Mouse (Mus musculus): Measurements from ENCODE around the gene Unc13b. TPM values are rescaled to one million over a fixed set of nuclear protein-coding genes. Genes with fewer than 3 reads are reported as not detected.

The Unc13b gene
- polyA plus RNA-seq, 1 experiment: 5.0 TPM

DNA sequence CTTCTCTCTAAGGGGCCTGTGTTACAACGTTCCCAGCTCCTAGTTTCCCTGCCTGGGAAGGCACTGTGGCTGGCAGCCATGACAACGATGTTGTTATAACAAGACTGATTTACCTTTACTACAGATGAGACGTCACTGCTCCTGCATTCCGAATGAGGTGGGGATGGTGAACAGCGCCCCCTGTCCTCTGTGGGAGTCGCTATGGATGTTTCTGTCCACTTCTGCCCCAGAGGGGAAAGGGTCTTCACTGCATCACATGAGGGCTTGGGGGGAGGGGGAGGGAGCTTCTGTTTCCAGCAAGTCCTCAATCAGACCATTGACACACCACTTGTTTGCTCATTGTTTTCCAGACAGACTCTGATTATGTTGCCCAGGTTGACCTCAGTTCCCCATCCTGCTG lies 235.2 kb downstream of the Unc13b start:
- no peaks in the 10 kb centered on the region for H3K4me1 ChIP-seq (ENCODE audit: control insufficient read depth, insufficient read depth, low read length)
- no peak overlapping the region for H3K27ac ChIP-seq (ENCODE audit: insufficient read depth, low read depth, low read length)
- WGBS: 30% methylated on average over 6 of the region's 6 CpGs
- TF ChIP-seq CTCF (conservative IDR thresholded peaks at IDR 0.05; ENCODE audit: insufficient read depth, insufficient read length, low read depth, low read length) (peak; percentile 35), POLR2A (IDR thresholded peaks at IDR 0.05; ENCODE audit: low read depth, low read length) (no peak)
- H3K36me3 ChIP-seq (ENCODE audit: control insufficient read depth, insufficient read depth, low read length): no peaks in the 10 kb centered on the region
- H3K4me3 ChIP-seq (ENCODE audit: insufficient read depth, low read depth, low read length): no peak overlapping the region
- DNase-seq: no peak
- H3K27me3 ChIP-seq (replicated peaks; ENCODE audit: control insufficient read depth, insufficient read depth, low read length): no peaks in the 10 kb centered on the region

DNA sequence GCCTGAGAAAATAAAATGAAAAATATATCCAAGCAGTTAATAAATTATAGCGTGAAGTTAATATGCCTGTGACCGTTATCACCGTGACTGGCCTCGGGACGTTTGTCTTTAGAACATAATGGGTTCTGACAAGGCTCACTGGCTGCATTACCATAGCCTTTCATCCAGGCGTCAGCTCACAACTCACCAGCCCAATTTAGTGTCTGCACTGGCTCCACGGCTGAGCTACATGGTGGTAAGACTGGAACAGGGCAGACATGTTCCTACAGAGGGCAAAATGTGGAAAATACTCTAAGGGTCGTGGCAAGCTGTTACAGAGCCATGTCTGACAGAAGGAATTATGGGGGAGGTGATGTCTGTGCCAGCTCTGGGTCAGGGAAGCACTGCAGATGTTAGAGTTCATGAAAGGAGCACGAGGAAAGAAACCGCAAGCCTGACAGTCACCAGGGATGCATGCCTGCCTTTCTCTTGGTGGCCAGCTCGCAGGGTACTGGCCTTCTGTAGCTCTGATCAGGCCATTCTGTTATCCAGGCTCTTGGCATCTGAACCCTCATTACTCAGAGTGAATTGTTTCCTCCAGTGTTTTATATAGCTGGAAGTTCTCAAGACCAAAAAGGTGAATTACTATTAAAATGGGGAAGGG lies 251.1 kb downstream of the Unc13b start:
- Histone ChIP-seq H3K27me3 (replicated peaks; ENCODE audit: control insufficient read depth, insufficient read depth, low read length) (no peaks in the 10 kb centered on the region), H3K36me3 (ENCODE audit: control insufficient read depth, insufficient read depth, low read length) (no peaks in the 10 kb centered on the region), H3K4me1 (ENCODE audit: control insufficient read depth, insufficient read depth, low read length) (peaks cover 4% of the 10 kb centered on the region; the same call in 1 of the 2 replicates), H3K4me3 (ENCODE audit: insufficient read depth, low read depth, low read length) (no peak overlapping the region), H3K27ac (ENCODE audit: insufficient read depth, low read depth, low read length) (no peak overlapping the region)
- DNase-seq: peak; percentile 11
- 33% methylated on average over 11 of the region's 11 CpGs for WGBS
- TF ChIP-seq POLR2A (IDR thresholded peaks at IDR 0.05; ENCODE audit: low read depth, low read length) (no peak), CTCF (conservative IDR thresholded peaks at IDR 0.05; ENCODE audit: insufficient read depth, insufficient read length, low read depth, low read length) (no peak)

Other genes with a start within 250 kb of the Unc13b start
- gene Fam205a1, start 205.1 kb upstream of the Unc13b start, polyA plus RNA-seq (2012; rRNA removed): 0.05 TPM in 1 of 2 replicates, not detected in the other
- not detected in 2 replicates for gene Gm12394, start 202.2 kb upstream of the Unc13b start, polyA plus RNA-seq (2012; rRNA removed)
- gene Fam205c, start 184.7 kb upstream of the Unc13b start, polyA plus RNA-seq (2012; rRNA removed): not detected in 2 replicates
- 1.1 TPM in 2 replicates for gene Phf24, start 142.3 kb upstream of the Unc13b start, polyA plus RNA-seq (2012; rRNA removed)
- 6.5 and 8.1 TPM in 2 replicates for gene Dnajb5, start 109.1 kb upstream of the Unc13b start, polyA plus RNA-seq (2012; rRNA removed)
- not detected in 2 replicates for gene 1700022I11Rik, start 89.3 kb upstream of the Unc13b start, polyA plus RNA-seq (2012; rRNA removed)
- 112 and 130 TPM in 2 replicates for gene Vcp, start 58.4 kb upstream of the Unc13b start, polyA plus RNA-seq (2012; rRNA removed)
- 6.8 and 7.1 TPM in 2 replicates for gene Fancg, start 48.4 kb upstream of the Unc13b start, polyA plus RNA-seq (2012; rRNA removed)
- gene Pigo, start 33.1 kb upstream of the Unc13b start, polyA plus RNA-seq (2012; rRNA removed): 24.6 and 28.4 TPM in 2 replicates
- 103 and 118 TPM in 2 replicates for gene Stoml2, start 27.2 kb upstream of the Unc13b start, polyA plus RNA-seq (2012; rRNA removed)
- 14.4 and 15.6 TPM in 2 replicates for gene Fam214b, start 12.7 kb upstream of the Unc13b start, polyA plus RNA-seq (2012; rRNA removed)
- gene Atp8b5, start 208.2 kb downstream of the Unc13b start, polyA plus RNA-seq (2012; rRNA removed): 0.38 and 0.54 TPM in 2 replicates